Mouse (Mus musculus) embryo, embryonic 10.5 days (tissue): ENCODE measurements around the gene Tepp.

Source experiments
- DNase-seq: peaks from one replicate; pipeline ENCODE4 v3.0.0-alpha.2; 2015; ENCODE audit warnings: low spot score

Gene Tepp

DNA sequence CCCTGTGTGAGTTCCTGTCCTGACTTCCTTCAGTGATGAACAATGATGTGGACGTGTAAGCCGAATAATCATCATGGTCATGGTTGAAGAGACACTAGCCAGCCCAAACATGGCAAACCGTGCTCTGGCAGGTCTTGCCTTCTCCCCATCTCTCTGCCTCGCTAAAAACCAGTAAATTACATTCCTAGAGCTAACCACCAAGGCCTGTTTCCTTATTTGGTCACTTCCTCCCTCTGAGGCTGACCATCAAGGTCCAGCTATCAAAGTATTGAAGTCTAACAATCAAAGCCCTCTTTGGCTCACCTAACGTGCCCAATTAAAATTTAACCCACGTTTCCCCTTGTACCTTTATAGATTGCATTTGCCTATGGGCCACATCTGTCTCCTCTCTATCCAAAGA, 51.9 kb downstream of the Tepp start:
- DNase-seq = no peak

DNA sequence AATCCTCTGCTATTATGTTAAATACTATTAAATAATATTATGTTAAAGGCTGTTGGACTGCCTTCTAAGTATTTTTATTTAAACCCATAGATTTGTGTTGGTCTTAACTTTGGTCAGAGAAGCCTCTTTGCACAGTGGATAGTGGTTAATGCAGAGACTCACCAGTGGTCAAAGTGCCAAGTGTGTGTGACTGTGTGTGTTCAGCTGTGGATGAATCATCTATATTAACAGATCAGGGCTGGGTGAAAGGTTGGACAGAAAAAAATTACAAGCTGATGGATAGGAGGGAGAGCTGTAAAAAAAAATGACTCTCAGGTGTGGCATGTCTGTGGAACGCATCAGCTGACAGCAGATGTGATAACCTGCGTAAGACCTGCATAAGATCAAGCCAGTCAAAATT, 53.5 kb downstream of the Tepp start:
- no peak for DNase-seq

DNA sequence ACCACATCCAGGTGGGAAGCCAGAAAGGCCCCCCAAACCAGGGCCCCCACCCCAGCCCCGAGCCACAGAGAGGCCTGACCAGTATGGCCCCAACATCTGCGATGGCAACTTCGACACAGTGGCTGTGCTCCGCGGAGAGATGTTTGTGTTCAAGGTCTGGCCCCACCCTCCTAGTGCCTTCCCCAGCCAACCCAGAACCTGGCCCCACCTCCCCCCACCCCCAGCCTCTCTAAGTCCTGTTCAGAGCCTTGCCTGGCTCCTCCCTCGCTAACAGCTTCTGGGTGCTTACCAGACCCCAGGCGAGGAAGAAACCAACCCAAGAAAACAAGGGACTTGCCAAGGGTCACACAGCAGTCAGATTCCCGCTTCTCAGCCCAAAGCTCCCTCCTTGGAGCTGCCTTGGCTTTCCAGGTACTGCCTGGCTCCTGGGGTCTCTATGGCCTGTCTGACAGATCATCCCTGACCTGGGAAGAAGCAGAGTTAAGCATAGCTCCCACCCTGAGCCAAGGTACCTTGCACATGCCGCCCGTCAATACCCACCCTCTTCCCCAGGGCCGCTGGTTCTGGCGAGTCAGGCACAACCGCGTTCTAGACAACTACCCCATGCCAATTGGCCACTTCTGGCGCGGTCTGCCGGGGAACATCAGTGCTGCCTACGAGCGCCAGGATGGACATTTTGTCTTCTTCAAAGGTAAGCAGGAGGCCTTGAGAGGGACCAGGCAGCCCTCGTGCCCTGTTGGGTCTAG, 59.4 kb downstream of the Tepp start:
- DNase-seq = peak; percentile 54

DNA sequence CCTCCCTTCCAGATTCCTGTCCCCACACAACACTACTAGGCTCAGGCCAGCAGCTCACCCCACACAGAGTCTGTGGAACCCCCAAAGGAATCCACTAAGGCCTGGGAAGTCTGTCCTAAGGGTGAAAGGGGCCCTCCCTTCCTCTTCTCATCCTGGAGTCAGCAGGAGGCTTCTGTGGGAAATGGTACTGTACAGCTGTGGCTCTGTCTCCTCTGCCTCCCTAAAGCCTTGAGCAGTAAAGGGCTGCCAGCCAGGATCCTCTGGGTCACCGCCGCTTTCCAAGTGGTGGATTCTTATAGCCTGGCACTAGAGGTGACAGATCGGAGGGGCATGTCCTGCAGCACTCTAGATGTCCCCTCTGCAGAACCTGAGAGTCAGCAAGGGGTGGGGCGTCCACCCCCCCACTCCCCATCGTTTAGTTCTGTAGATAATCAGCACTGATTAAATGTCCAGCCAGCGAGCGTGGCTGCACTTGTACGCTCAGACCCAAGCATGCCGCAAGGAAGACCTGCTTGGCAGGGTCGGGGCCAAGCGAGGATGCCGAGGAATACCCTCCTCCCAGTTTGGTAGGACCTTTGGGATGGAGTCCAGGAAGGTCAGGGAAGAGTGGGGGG, 63.1 kb downstream of the Tepp start:
- DNase-seq = no peak

DNA sequence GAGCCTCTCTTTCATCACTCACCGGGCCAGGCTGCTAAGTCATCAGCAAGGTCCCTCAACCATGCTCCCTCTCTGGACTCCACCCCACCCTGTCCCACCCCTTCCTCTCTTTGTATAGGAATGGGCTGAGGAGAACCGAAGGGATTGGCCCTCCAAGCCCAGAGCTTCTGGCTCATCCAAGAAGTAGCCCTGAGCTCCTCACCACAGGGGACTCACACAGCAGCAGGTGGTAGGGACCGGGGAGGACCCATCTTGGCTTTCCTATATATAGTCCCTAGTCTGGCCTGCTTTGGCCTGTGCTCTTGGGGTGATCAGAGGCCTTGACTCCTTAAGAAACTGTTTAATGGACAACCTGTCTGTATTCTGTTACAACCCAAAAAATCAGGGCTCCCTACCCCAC, 64.1 kb downstream of the Tepp start:
- no peak for DNase-seq

DNA sequence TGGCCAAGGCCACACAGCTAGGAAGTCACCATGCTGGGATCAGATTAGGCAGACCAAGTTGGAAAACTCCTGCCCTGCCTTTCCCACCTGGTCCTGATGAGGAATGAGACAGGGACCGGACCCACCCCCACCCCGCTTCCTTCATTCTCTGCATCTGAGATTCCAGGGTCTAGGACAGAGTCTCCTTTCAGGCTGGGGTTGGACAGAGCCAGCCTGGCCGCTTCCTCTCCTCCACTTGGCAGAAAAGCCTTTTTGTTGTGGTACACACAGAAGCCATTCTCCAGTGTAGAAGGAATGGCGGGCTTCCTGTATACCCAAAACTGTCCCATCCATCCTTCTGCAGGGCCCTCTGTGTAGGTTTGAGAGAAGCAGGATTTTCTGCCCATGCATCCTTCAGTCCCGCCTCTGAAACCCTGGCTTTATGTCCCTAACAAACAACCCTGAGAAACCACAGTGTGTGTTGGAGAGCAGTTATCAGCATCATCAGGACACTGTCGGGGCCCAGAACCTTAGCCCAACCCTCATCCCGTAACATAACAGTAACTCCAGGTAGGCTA, 65.1 kb downstream of the Tepp start:
- DNase-seq = no peak
